Mouse (Mus musculus): ENCODE data around the gene Slco4a1. TPM values are rescaled to one million over a fixed set of nuclear protein-coding genes. Genes with fewer than 3 reads are reported as not detected.

The Slco4a1 gene
- total RNA-seq (2014; rRNA removed), result 1.8 TPM in 2 replicates
- polyA plus RNA-seq (2015; fragmentation: Nextera tagmentation; extraction: Ambion mirVana), result 1.3 and 1.6 TPM in 2 replicates

GRCm38 (mm10) chr2:180455723-180456698 lies at the start of gene Slco4a1:
Gene Slco4a1, plus strand, starts transcription at chr2:180456245.
- WGBS, result 2% methylated on average over 65 of the region's 65 CpGs
- no peak within 1 kb of the TSS for H3K27ac ChIP-seq (ENCODE audit: low read depth, low read length)

GRCm38 (mm10) chr2:180408410-180408809 lies 47.6 kb upstream of the Slco4a1 start:
- no peak overlapping the region for H3K27ac ChIP-seq (ENCODE audit: low read depth, low read length)
- no peak overlapping the region for H3K4me3 ChIP-seq (ENCODE audit: low read depth, low read length)
- H3K4me2 ChIP-seq (ENCODE audit: low read depth), result no peak overlapping the region
- H3K9me3 ChIP-seq (ENCODE audit: low read length), result no peaks in the 10 kb centered on the region
- WGBS, result 26% methylated on average over 2 of the region's 2 CpGs
- H3K4me1 ChIP-seq (ENCODE audit: insufficient read depth), result no peaks in the 10 kb centered on the region
- H3K9ac ChIP-seq, result no peak overlapping the region
- no peak for DNase-seq
- no peak for ATAC-seq
- no peak for TF ChIP-seq CTCF (IDR thresholded peaks at IDR 0.05; ENCODE audit: low read depth)
- H3K27me3 ChIP-seq (ENCODE audit: insufficient read depth, low read length), result peaks cover 8% of the 10 kb centered on the region; the same call in 1 of the 2 replicates
- no peaks in the 10 kb centered on the region for H3K36me3 ChIP-seq (ENCODE audit: insufficient read depth)

More at GRCm38 (mm10) chr2:180455723-180456698, at the start of gene Slco4a1:
- no peaks in the 10 kb centered on the region for H3K9me3 ChIP-seq (ENCODE audit: low read length)
- ATAC-seq, result peak; percentile 86
- no peaks in the 10 kb centered on the region for H3K36me3 ChIP-seq (ENCODE audit: insufficient read depth)
- peak; percentile 67 for DNase-seq
- H3K4me3 ChIP-seq (ENCODE audit: low read depth, low read length), result peak within 1 kb of the TSS; percentile 53
- no peaks in the 10 kb centered on the region for H3K4me1 ChIP-seq (ENCODE audit: insufficient read depth)
- H3K4me2 ChIP-seq (ENCODE audit: low read depth), result peak within 1 kb of the TSS; percentile 96
- peak within 1 kb of the TSS; percentile 56 for H3K9ac ChIP-seq
- no peaks in the 10 kb centered on the region for H3K27me3 ChIP-seq (ENCODE audit: insufficient read depth, low read length)
- TF ChIP-seq CTCF (IDR thresholded peaks at IDR 0.05; ENCODE audit: low read depth), result no peak

GRCm38 (mm10) chr2:180410432-180410831 lies 45.6 kb upstream of the Slco4a1 start:
- WGBS, result 43% methylated on average over 8 of the region's 8 CpGs
- ATAC-seq (0 out of 2 replicates have a peak, but pooled peaks have one; percentile 23), DNase-seq (peak; percentile 27)
- H3K36me3 ChIP-seq (ENCODE audit: insufficient read depth), result no peaks in the 10 kb centered on the region
- H3K9ac ChIP-seq, result no peak overlapping the region
- no peaks in the 10 kb centered on the region for H3K9me3 ChIP-seq (ENCODE audit: low read length)
- H3K4me3 ChIP-seq (ENCODE audit: low read depth, low read length), result no peak overlapping the region
- no peak overlapping the region for H3K27ac ChIP-seq (ENCODE audit: low read depth, low read length)
- no peaks in the 10 kb centered on the region for H3K4me1 ChIP-seq (ENCODE audit: insufficient read depth)
- TF ChIP-seq CTCF (IDR thresholded peaks at IDR 0.05; ENCODE audit: low read depth), result no peak
- peaks cover 8% of the 10 kb centered on the region; the same call in 1 of the 2 replicates for H3K27me3 ChIP-seq (ENCODE audit: insufficient read depth, low read length)
- H3K4me2 ChIP-seq (ENCODE audit: low read depth), result no peak overlapping the region

GRCm38 (mm10) chr2:180411013-180411412 lies 45.0 kb upstream of the Slco4a1 start:
- no peaks in the 10 kb centered on the region for H3K36me3 ChIP-seq (ENCODE audit: insufficient read depth)
- H3K27me3 ChIP-seq (ENCODE audit: insufficient read depth, low read length), result peaks cover 8% of the 10 kb centered on the region; the same call in 1 of the 2 replicates
- no peak for ATAC-seq
- H3K4me3 ChIP-seq (ENCODE audit: low read depth, low read length), result no peak overlapping the region
- DNase-seq, result no peak
- no peak overlapping the region for H3K27ac ChIP-seq (ENCODE audit: low read depth, low read length)
- no peak overlapping the region for H3K4me2 ChIP-seq (ENCODE audit: low read depth)
- no peak for TF ChIP-seq CTCF (IDR thresholded peaks at IDR 0.05; ENCODE audit: low read depth)
- 9% methylated on average over 8 of the region's 8 CpGs for WGBS
- H3K9me3 ChIP-seq (ENCODE audit: low read length), result no peaks in the 10 kb centered on the region
- no peak overlapping the region for H3K9ac ChIP-seq
- H3K4me1 ChIP-seq (ENCODE audit: insufficient read depth), result no peaks in the 10 kb centered on the region

GRCm38 (mm10) chr2:180415627-180416026 lies 40.4 kb upstream of the Slco4a1 start:
- WGBS, result 53% methylated on average over 3 of the region's 3 CpGs
- no peak for DNase-seq
- no peaks in the 10 kb centered on the region for H3K36me3 ChIP-seq (ENCODE audit: insufficient read depth)
- TF ChIP-seq CTCF (IDR thresholded peaks at IDR 0.05; ENCODE audit: low read depth), result no peak
- no peaks in the 10 kb centered on the region for H3K9me3 ChIP-seq (ENCODE audit: low read length)
- no peak overlapping the region for H3K27ac ChIP-seq (ENCODE audit: low read depth, low read length)
- H3K4me1 ChIP-seq (ENCODE audit: insufficient read depth), result no peaks in the 10 kb centered on the region
- no peak for ATAC-seq
- no peak overlapping the region for H3K9ac ChIP-seq
- no peak overlapping the region for H3K4me3 ChIP-seq (ENCODE audit: low read depth, low read length)
- no peak overlapping the region for H3K4me2 ChIP-seq (ENCODE audit: low read depth)
- H3K27me3 ChIP-seq (ENCODE audit: insufficient read depth, low read length), result peaks cover 2% of the 10 kb centered on the region; the same call in 1 of the 2 replicates

- Histone ChIP-seq H3K9me3 (ENCODE audit: low read length) (no peaks in the 10 kb centered on the region), H3K36me3 (ENCODE audit: insufficient read depth) (no peaks in the 10 kb centered on the region), H3K4me2 (ENCODE audit: low read depth) (no peak overlapping the region), H3K4me1 (ENCODE audit: insufficient read depth) (no peaks in the 10 kb centered on the region), H3K4me3 (ENCODE audit: low read depth, low read length) (no peak overlapping the region), H3K27ac (ENCODE audit: low read depth, low read length) (no peak overlapping the region), H3K9ac (no peak overlapping the region), H3K27me3 (ENCODE audit: insufficient read depth, low read length) (no peaks in the 10 kb centered on the region)
- DNase-seq (peak; percentile 47), ATAC-seq (no peak)
- WGBS, result 11% methylated on average over 9 of the region's 9 CpGs
- TF ChIP-seq CTCF (IDR thresholded peaks at IDR 0.05; ENCODE audit: low read depth), result no peak
Measured at GRCm38 (mm10) chr2:180417731-180418130, 38.3 kb upstream of the Slco4a1 start.

GRCm38 (mm10) chr2:180420641-180421040 lies 35.4 kb upstream of the Slco4a1 start:
- 73% methylated on average over 3 of the region's 3 CpGs for WGBS
- no peak overlapping the region for H3K27ac ChIP-seq (ENCODE audit: low read depth, low read length)
- H3K4me1 ChIP-seq (ENCODE audit: insufficient read depth), result no peaks in the 10 kb centered on the region
- H3K4me2 ChIP-seq (ENCODE audit: low read depth), result no peak overlapping the region
- ATAC-seq (no peak), DNase-seq (no peak)
- H3K4me3 ChIP-seq (ENCODE audit: low read depth, low read length), result no peak overlapping the region
- H3K9me3 ChIP-seq (ENCODE audit: low read length), result no peaks in the 10 kb centered on the region
- no peaks in the 10 kb centered on the region for H3K36me3 ChIP-seq (ENCODE audit: insufficient read depth)
- no peak for TF ChIP-seq CTCF (IDR thresholded peaks at IDR 0.05; ENCODE audit: low read depth)
- no peak overlapping the region for H3K9ac ChIP-seq
- H3K27me3 ChIP-seq (ENCODE audit: insufficient read depth, low read length), result no peaks in the 10 kb centered on the region
